Mouse (Mus musculus): ENCODE data around the gene Abca13.

DNA sequence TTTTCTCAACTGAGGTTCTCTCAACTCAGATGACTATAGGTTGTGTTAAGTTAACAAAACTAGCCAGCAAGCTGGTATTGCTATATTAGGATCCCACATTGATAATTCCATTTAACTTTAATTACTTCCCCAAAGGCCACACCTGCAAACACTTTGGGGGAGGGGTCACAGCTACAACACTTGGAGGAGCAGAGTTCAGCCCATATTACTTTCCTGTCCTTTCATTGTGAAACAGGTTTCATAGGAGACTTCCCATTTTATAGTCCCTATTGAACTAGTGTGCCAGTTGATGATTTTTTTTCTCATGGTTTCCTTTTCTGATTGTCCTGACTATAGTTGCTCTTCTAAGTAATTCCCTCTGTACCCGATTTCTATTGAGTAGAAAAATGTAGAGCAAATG, 10.3 kb upstream of the Abca13 start:
- TF ChIP-seq POLR2A (IDR thresholded peaks at IDR 0.05; ENCODE audit: insufficient read depth, low read length) (no peak), EP300 (IDR thresholded peaks at IDR 0.05; ENCODE audit: insufficient read depth, low read depth, low read length) (no peak), CTCF (IDR thresholded peaks at IDR 0.05; ENCODE audit: low read depth, low read length) (no peak)
